In the genomic region with DNA sequence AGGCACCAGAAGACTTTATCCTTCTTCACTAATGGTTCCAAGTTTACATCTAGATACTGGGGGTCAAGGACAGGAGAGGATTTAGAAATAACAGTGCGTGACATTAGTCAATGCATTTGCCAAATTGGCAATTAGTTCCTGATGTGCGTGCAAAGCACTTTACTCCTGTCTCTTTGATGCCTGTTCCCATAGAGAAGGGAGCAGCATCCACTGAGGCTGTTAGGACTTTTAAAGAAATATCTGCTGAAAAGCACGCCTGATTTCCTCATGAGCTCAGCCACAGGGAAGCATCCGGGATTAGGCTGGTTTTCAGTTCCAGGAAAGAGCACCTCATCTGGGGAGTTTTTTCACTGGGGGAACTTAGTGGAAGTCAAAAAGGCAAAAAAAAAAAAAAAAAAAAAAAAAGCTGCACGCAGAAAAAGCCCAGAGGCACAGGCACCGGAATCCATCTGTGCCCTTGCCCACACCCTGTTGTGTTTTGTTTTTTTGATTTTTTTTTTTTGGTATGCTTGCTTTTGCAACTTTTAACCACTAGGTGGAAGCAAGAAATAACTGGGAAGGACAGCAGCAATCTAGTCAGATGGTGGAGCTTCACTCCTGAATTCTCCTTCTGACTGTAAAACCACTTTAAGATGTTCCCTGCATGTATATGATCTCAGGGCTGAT, we compare ENCODE assay signal across 8 mouse cellular contexts. TPM values are rescaled to one million over a fixed set of nuclear protein-coding genes. Genes with fewer than 3 reads are reported as not detected.
DNase-seq lines count a peak whose midpoint lies in the region; ATAC-seq and TF ChIP-seq lines count a peak whose summit lies in the region.

No protein-coding gene starts in this region.

- no peak overlapping the region for H3K4me3 ChIP-seq in ES-Bruce4 (ENCODE audit: low read depth, low read length)
- H3K4me3 ChIP-seq in liver, embryonic 16.5 days (ENCODE audit: low read depth, low read length), result no peak overlapping the region

- peak; percentile 63 to 84; a peak in 3 of 4 replicates for ATAC-seq in hematopoietic stem cell, adult 5-6 weeks (replicated peaks in 1 of 2; ENCODE audit: insufficient read depth in 1 of 2, low FRiP score in 2 of 2, low TSS enrichment in 1 of 2, low read depth in 1 of 2, poor library complexity in 2 of 2, severe bottlenecking in 2 of 2)
- ATAC-seq in liver, embryonic 16.5 days (ENCODE audit: low read depth), result no peak

- peaks cover 4% of the 10 kb centered on the region for H3K4me1 ChIP-seq in ES-Bruce4 (ENCODE audit: control insufficient read depth, insufficient read depth, low read length)
- H3K4me1 ChIP-seq in liver, embryonic 16.5 days (ENCODE audit: control insufficient read depth, low read depth, low read length), result no peaks in the 10 kb centered on the region; the same call in 1 of the 2 replicates

- no peak for TF ChIP-seq EP300 in ES-Bruce4 (IDR thresholded peaks at IDR 0.05; ENCODE audit: insufficient read depth, low read depth, low read length)

- TF ChIP-seq POLR2A in ES-Bruce4 (IDR thresholded peaks at IDR 0.05; ENCODE audit: insufficient read depth, low read length), result no peak

- H3K9me3 ChIP-seq in ES-Bruce4 (replicated peaks; ENCODE audit: control insufficient read depth, insufficient read depth, low read length, poor library complexity, severe bottlenecking), result no peaks in the 10 kb centered on the region
- no peaks in the 10 kb centered on the region for H3K9me3 ChIP-seq in liver, embryonic 16.5 days (replicated peaks; ENCODE audit: control insufficient read depth, low read length)

- no peaks in the 10 kb centered on the region for H3K36me3 ChIP-seq in ES-Bruce4 (ENCODE audit: control insufficient read depth, insufficient read depth, low read length, poor library complexity, severe bottlenecking)
- H3K36me3 ChIP-seq in liver, embryonic 16.5 days (ENCODE audit: control insufficient read depth, insufficient read depth), result no peaks in the 10 kb centered on the region

- no peak overlapping the region for H3K27ac ChIP-seq in ES-Bruce4 (ENCODE audit: insufficient read depth, low read length)
- H3K27ac ChIP-seq in liver, embryonic 16.5 days (ENCODE audit: low read length), result no peak overlapping the region

- TF ChIP-seq CTCF in ES-Bruce4 (IDR thresholded peaks at IDR 0.05; ENCODE audit: low read depth, low read length), result peak; percentile 9

- H3K4me2 ChIP-seq in liver, embryonic 16.5 days (ENCODE audit: low read depth, low read length), result peak overlapping the region; percentile 13; the same call in 1 of the 2 replicates

- no peaks in the 10 kb centered on the region for H3K27me3 ChIP-seq in ES-Bruce4 (ENCODE audit: control insufficient read depth, insufficient read depth, low read length, poor library complexity, severe bottlenecking)
- H3K27me3 ChIP-seq in liver, embryonic 16.5 days (ENCODE audit: control insufficient read depth, insufficient read depth, low read depth, low read length), result no peaks in the 10 kb centered on the region

- WGBS in liver, embryonic 16.5 days (ENCODE audit: insufficient replicate concordance), result 10% methylated on average over 6 of the region's 6 CpGs

- H3K9ac ChIP-seq in ES-Bruce4 (ENCODE audit: low read depth, poor library complexity, severe bottlenecking), result no peak overlapping the region
- H3K9ac ChIP-seq in liver, embryonic 16.5 days (ENCODE audit: low read depth, low read length), result no peak overlapping the region

- DNase-seq in gastrocnemius, adult 18-20 months (ENCODE audit: low spot score), result peak; percentile 44
- no peak for DNase-seq in gastrocnemius, postnatal 25 days
- DNase-seq in embryo, embryonic 10 days (ENCODE audit: low spot score), result peak; percentile 72
- DNase-seq in retina, postnatal 1 day, result peak; percentile 86
- no peak for DNase-seq in urinary bladder, postnatal 10 days (ENCODE audit: low spot score)

RNA-seq across cellular contexts. Expression of a gene that starts 59.8 kb away (rescaled TPM):
- under 1 TPM; 0.14 TPM for total RNA-seq in gastrocnemius, adult 18-20 months (2021)
- total RNA-seq in gastrocnemius, postnatal 25 days (2021), result under 1 TPM in 1 of 2 experiments, not detected in 1; 0.20 TPM
- not detected in 2 replicates for polyA plus RNA-seq in ES-Bruce4 (2011; ENCODE audit: insufficient read depth, insufficient read length, low read depth, missing spikeins)
- not detected in 2 replicates for total RNA-seq in hematopoietic stem cell, adult 5-6 weeks (2017)
- polyA plus RNA-seq in liver, embryonic 16.5 days (2015; fragmentation: Nextera tagmentation; extraction: Ambion mirVana), result not detected in 2 replicates

Comparison
In these comparisons a context has a peak if more than half of its experiments do, and no peak if none do; other contexts are left out.
1. DNase-seq: peak in gastrocnemius, adult 18-20 months (single experiment), embryo, embryonic 10 days (single experiment) and retina, postnatal 1 day (single experiment); none in gastrocnemius, postnatal 25 days (single experiment) and urinary bladder, postnatal 10 days (single experiment).